Mouse (Mus musculus): Measurements from ENCODE around the gene Rftn1.
A peak's percentile ranks its signal among the peaks of the same experiment; 100 is the strongest.

Rftn1 gene

DNA sequence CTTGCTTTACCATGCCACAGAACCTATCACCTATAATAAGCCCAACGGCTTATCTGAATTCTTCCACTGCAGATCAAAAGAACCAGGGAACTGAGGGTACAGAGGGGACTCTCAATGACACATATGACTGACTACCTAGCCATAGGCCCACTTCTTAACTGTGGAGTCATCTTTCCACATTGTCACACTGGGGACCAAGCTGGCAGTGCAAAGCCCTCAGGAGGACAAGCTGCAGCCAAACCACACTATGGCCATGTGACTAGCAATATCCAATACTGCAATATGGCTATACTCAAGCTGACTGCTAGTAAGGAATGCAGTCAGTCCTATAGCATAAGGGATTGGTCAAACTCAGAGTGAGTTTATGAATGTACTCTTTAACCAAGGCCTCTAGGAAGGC, 164.8 kb downstream of the Rftn1 start:
- DNase-seq (ENCODE audit: low spot score in 2 of 2), result no peak

GRCm38 (mm10) chr17:50025173-50025626, 165.3 kb downstream of the Rftn1 start:
- peak; percentile 62 to 84 for DNase-seq (ENCODE audit: low spot score in 2 of 2)

- DNase-seq (ENCODE audit: low spot score in 2 of 2), result no peak
These were observed 169.1 kb downstream of the Rftn1 start for GRCm38 (mm10) chr17:50021400-50021799.

DNA sequence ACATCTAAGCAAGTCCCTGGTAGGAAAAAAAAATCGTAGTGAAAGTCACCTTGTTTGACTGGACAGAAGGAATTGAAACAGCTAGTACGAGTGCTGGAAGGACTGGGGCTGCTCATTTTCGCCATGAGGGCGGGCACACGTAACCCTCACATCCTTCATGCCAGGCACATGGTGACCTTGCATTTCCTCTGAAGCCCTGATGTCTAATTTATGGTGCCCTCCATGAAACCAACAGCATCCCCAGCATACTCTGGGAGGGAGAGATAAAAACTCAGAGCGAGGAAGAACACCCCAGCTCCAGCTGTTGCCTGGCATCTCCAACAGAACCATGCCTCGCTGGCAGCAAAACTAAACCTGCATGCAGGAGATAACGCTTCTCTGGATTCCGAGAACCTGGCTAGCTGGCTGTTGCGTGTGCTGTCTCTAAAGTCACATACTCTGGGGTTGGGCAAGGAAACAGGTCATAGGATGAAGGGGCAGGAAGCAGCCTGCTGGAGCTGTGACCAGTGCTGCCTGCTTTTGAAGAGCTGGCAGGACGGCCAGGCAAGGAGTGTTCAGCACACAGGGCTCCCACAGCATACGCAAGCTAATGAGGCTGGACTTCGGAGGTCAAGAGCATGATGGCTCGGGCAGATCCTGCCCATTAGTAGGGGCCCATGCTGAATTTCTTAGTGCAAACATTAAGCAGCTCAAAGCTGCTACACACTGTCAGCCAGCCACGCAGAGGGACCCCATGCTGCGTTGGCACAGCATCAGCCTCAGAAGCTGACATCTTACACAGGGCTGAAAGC, 170.1 kb downstream of the Rftn1 start:
- DNase-seq (ENCODE audit: low spot score in 2 of 2), result peak; percentile 15 to 39

GRCm38 (mm10) chr17:50019819-50020210, 170.7 kb downstream of the Rftn1 start:
- no peak for DNase-seq (ENCODE audit: low spot score in 2 of 2)

DNA sequence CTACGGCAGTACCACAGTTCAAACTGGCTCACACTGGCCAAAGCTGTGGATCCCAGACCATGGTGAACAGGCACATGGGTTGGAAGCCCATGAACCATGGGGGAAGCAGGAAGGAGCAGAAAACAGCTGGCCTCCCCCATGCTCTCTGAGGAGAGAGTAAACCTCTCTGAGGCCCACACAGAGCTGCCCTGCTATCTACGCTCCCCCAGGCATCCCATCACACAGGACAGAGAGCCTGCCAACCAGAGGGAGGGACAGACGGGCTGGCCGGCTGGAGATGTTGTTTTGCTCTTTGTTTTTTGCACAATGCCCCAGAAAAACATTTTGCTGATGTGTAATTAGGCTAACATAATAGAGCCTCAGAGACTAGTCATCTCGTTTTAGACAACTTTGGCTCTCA, 171.4 kb downstream of the Rftn1 start:
- no peak for DNase-seq (ENCODE audit: low spot score in 2 of 2)

- DNase-seq (ENCODE audit: low spot score in 2 of 2), result no peak
These were observed 175.8 kb downstream of the Rftn1 start for GRCm38 (mm10) chr17:50014708-50015107.

- peak in 1 of 2 experiments; percentile 39 for DNase-seq (ENCODE audit: low spot score in 2 of 2)
These were observed 176.6 kb downstream of the Rftn1 start for GRCm38 (mm10) chr17:50013848-50014247.

DNA sequence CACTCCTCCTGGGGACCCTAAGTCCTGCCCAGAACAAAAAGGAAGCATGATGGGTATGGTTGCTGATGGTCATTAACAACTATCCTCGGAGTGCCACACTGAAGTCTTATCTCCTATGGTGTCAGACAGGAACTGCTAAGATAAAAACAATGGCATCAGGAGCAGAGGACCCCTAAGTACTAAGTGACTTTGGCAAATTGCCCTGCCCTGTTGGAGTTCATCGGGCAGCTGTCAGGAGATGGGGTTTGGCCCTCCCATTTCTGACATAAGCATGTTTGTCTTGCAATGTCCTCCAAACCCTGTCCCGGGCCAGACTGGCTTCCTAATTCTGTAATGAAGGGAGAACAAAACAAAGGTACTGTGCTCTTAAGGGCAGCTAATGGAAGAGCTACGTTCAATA, 180.4 kb downstream of the Rftn1 start:
- DNase-seq (ENCODE audit: low spot score in 2 of 2), result no peak

DNA sequence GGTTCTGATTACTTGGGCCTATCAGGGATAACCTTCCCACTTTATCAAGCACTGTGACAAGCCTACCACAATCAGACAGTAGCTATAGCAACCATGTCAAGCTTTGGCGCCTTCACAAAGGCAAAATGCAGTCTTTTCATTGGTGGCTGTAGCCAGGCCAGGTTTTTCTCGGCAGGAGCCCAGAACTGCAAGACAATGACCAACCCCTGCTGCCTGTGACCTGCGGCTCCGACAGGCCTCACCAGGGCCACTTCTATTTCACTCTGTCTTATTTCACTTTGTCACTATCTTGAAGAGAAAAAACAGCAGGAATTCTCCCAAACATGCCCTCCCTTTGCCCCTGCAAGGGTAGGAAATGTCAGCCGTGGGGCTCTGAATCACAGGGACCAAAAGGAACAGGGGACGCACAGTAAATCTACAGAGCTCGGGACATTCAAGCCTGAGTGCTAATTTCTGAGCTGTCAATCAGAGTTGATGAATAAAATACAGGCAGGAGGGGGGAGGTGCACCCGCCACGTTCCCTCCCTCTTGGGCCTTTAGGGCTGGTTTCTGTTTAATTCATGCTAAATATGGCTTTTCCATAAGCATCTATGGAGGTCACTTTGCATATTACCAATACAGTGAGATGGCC, 183.6 kb downstream of the Rftn1 start:
- peak in 1 of 2 experiments; percentile 17 for DNase-seq (ENCODE audit: low spot score in 2 of 2)

DNA sequence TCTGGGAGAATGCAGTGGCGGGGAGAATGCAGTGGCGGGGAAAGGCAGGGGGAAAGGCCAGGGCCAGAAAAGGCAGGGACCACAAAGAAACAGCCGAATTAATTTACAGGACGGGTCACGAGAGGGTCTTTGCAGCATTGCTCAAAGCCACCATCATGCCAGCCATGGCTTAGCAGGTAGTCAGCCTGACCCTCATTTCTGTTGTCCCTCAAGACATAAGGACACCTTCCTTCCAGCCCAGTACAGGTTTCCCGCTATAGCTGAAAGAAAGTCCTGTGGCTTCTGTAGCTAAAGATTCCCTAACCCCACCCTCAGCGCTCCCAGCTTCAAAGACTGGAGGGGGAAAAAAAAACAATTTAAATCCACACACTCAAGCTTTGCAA, 184.1 kb downstream of the Rftn1 start:
- no peak for DNase-seq (ENCODE audit: low spot score in 2 of 2)

DNA sequence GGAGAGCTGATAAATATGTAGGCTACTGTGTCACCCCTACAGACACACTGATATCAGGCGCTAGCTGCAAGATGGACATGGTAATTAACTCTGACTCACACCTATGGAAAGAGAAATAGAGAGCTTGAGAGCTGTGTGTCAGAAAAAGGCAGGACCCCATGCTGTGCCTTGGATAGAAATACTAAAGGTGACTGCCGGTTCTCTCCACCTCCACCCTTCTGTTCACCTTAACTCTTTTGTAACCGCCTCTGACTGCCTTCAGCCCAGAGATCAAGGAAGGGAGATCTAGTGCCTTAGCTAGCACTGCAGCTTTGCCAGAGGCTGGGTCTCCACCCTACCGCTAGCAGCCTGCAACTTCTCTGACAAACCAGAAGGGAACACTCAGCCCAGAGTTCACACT, 187.3 kb downstream of the Rftn1 start:
- DNase-seq (ENCODE audit: low spot score in 2 of 2), result no peak

GRCm38 (mm10) chr17:50002171-50002570, 188.3 kb downstream of the Rftn1 start:
- DNase-seq (ENCODE audit: low spot score in 2 of 2), result peak; percentile 21 to 37

GRCm38 (mm10) chr17:50001754-50002153, 188.7 kb downstream of the Rftn1 start:
- no peak for DNase-seq (ENCODE audit: low spot score in 2 of 2)

DNA sequence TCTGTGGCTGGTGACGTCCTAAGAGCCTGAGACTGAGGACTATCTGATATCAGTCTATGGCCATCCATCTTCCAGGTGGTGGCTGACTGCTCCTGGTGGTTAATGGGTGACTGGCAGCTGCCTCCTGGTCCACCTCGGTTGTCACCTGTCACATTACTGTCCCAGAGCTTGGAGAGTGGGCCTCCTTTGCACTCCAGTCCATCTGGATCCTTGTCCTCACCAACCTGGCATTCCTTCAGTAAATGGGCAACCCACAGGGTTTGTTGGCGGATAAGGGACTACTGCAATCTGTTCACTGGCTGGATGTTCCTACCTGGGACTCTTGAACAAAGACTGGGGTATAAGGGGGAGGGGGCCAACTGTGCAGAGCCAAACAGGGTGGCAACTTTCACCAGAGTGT, 189.9 kb downstream of the Rftn1 start:
- DNase-seq (ENCODE audit: low spot score in 2 of 2), result no peak

GRCm38 (mm10) chr17:49996626-49997152, 193.8 kb downstream of the Rftn1 start:
- DNase-seq (ENCODE audit: low spot score in 2 of 2), result peak; percentile 20 to 61

- DNase-seq (ENCODE audit: low spot score in 2 of 2), result no peak
These were observed 194.4 kb downstream of the Rftn1 start for GRCm38 (mm10) chr17:49996097-49996496.

DNA sequence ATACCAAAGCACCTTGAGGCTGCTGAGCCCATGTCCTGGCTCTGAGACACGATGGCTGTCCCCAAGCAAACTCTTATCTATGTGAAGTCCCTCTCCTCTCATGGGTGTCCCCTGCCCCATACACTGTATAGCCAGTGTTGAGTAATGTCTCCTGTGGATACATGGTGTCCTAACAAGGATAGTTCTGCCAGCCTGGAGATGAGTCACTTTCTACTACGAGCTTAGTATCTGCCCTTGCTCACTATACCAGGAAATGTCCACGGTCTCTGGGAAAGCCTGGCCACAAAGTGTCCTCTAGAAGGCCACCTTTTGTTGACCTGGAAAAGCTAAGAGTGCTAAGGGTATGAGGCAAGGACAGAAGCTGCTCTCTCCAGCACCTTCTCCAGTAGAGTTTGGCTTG, 195.2 kb downstream of the Rftn1 start:
- DNase-seq (ENCODE audit: low spot score in 2 of 2), result no peak

DNA sequence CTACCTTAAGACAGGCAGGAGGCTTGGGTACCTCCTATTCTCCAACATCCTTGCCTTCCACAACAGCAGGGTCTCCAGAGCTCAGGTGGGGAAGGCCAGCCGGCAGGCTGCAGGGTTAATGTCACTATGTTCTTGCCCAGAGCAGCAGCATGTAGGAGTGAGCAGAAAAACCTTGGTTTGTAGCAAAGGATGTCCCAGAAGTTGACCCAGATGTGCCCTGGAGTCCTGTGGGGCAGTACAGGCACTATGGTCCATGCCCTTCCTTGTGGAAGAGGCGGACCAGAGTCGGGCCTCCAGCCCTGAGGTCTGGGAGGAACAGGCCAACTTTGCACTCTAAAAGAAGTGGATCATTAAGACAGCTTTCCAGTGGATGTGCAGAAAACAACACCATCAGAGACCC, 196.8 kb downstream of the Rftn1 start:
- no peak for DNase-seq (ENCODE audit: low spot score in 2 of 2)

- DNase-seq (ENCODE audit: low spot score in 2 of 2), result no peak
These were observed 197.6 kb downstream of the Rftn1 start for GRCm38 (mm10) chr17:49992625-49993603.

GRCm38 (mm10) chr17:49989583-49989982, 200.9 kb downstream of the Rftn1 start:
- DNase-seq (ENCODE audit: low spot score in 2 of 2), result no peak

GRCm38 (mm10) chr17:49987095-49987494, 203.4 kb downstream of the Rftn1 start:
- peak; percentile 57 to 85 for DNase-seq (ENCODE audit: low spot score in 2 of 2)
